Mouse (Mus musculus) retina, postnatal 7 days (tissue): ENCODE data around the gene Rpl19.

Experiments used
- DNase-seq: peaks from one replicate; pipeline ENCODE4 v3.0.0-alpha.2; 2012; ENCODE audit warnings: low read depth, low spot score

Rpl19 gene

DNA sequence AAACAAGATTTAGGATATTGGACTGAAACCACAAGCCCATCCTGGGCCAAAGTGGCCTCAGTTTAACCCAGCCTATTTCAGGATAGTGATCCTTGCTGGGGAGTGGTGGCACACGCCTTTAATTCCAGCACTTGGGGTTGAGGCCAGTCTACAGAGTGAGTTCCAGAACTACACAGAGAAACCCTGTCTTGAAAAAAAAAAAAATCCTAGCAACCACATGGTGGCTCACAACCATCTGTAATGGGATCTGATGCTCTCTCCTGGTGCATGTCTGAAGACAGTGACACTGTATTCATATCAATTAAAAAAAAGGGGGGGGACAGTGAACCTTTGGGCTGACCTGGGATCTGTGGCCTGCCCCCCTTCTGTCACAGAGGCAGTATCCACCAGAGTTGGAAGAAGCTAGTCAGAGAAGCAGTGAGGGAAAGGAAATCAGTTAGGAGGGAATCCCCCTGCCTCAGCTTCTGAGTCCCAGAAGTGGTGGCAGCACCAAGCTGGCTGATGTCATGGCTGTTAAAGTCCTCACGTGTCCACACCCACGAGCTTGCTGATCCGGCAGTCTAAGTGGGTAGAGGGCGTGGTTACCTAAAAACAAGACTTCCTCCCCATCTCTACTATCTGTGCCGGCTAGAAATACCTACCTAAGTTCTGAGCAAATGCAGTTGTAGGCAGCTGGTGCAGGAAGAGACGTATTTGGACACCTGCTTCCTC, 27.5 kb upstream of the Rpl19 start:
- DNase-seq, result no peak

- no peak for DNase-seq
Measured at GRCm38 (mm10) chr11:97999748-98000147, 26.8 kb upstream of the Rpl19 start.

- DNase-seq, result no peak
Measured at GRCm38 (mm10) chr11:98000378-98001140, 26.0 kb upstream of the Rpl19 start.

GRCm38 (mm10) chr11:98001351-98001824, 25.1 kb upstream of the Rpl19 start:
- no peak for DNase-seq

DNA sequence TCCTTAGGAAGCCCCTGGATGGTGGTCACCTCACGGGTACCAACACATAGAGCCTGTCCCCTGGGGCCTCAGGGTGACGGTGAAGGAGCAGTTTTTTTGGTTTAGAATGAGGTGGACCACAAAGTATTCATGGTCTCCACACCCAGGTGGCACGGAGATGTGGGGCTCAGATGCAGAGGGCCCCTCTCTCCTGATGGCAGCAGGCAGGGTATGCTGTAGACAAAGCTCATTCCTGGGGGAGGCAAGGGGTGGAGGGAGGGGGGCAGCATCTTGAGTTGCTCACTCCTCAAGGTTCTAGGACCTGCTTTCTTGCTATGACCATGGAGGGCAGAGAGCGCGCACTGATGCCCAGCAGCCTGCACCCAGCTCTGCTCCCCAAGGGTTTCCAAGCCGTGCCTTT, 24.5 kb upstream of the Rpl19 start:
- DNase-seq, result no peak

GRCm38 (mm10) chr11:98002627-98003026, 23.9 kb upstream of the Rpl19 start:
- peak; percentile 70 for DNase-seq

GRCm38 (mm10) chr11:98003171-98003671, 23.3 kb upstream of the Rpl19 start:
- DNase-seq, result no peak

- DNase-seq, result no peak
Measured at GRCm38 (mm10) chr11:98004161-98004560, 22.3 kb upstream of the Rpl19 start.

GRCm38 (mm10) chr11:98005076-98005475, 21.4 kb upstream of the Rpl19 start:
- no peak for DNase-seq

DNA sequence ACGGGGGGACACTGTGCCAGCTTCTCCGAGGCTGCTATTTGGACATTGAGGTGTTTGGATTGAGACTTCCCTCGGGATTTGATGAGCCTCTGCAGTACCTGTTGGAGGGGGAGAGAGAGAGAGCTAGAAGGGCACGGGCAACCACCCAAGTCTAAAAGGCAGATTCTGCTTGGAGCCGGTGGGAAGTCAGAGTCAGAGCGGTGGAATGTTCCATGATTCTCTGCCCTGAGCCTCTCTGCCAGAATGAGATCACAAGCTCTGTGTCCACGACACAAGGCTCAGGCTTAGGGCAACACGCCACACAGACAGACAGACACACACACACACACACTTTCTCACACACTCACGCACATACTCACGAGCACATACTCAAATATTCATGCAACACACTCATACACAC, 20.8 kb upstream of the Rpl19 start:
- no peak for DNase-seq

DNA sequence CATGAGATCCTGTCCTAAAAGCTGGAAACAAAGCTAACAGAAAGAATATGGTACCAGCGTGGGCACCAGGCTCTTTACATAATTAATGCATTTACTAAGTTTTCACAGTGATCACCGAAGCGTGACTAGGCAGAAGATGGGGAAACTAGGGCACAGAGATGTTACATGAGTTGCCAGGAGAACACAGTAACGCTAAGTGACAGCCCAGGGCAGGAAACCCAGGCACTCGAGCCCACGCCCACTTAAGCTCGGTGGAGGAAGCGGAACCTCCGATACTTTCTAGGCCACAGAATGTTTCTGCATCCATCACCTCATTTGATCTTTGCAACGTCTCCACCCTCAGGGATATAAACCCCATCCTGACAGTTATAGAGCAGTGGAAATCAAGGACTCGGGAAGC, 18.4 kb upstream of the Rpl19 start:
- no peak for DNase-seq

- no peak for DNase-seq
Measured at GRCm38 (mm10) chr11:98011716-98012115, 14.8 kb upstream of the Rpl19 start.

GRCm38 (mm10) chr11:98012831-98013230, 13.7 kb upstream of the Rpl19 start:
- DNase-seq, result no peak

GRCm38 (mm10) chr11:98016177-98016576, 10.3 kb upstream of the Rpl19 start:
- DNase-seq, result no peak

- DNase-seq, result no peak
Measured at GRCm38 (mm10) chr11:98016824-98017223, 9.7 kb upstream of the Rpl19 start.

- no peak for DNase-seq
Measured at GRCm38 (mm10) chr11:98018222-98018621, 8.3 kb upstream of the Rpl19 start.

DNA sequence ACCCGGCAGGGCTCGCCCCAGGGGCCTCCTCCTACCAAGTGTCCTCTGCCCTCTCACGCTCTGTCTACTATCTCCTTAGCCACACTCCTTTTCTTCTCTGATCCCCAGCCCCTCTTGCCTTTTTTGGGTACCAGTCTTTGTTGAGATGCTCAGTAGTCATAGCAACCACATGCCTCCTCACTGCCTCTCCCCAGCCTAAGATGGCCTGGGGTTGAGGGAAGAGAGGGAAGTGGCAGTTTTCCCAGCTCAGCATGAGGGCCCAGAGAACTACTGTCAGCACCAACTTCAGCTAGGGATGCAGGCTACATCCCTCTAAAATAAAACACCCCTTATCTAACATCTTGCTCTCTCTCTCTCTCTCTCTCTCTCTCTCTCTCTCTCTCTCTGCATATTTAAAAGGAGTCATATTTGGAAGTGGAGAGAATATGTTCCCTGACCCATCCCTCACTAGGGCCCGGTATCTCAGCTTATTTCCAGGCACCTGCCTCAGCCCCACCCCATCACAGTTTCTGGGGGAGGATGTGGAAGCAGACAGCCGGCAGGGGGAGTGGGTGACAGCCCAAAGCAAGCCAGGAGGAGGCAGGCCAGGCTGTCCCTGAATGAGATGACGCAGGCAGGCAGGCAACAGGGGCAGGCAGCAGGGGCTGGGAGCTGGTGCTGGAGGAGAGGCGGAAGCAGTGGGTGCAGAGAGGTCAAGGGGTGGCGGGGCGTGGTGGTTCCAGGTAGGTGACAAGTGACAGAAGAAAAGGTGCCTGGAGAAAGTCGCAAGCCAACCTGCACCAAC, 7.5 kb upstream of the Rpl19 start:
- DNase-seq, result no peak

- no peak for DNase-seq
Measured at GRCm38 (mm10) chr11:98019883-98020610, 6.5 kb upstream of the Rpl19 start.

DNA sequence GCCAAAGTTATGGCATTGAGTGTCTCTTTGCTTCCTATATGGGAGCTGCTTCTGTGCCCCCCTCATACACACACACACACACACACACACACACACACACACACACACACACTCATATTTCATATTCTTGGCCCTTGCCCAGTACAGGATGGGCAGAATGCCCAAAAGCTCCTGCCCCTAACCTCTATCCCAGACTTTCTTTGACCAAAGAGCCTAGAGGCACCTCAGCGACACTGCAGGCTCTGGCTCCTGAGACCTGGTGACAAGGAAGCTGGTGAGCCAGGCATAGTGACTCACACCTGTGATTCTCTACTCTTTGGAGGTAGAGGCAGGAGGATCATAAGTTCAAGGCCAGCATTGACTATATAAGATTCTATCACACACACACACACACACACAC, 5.8 kb upstream of the Rpl19 start:
- no peak for DNase-seq

DNA sequence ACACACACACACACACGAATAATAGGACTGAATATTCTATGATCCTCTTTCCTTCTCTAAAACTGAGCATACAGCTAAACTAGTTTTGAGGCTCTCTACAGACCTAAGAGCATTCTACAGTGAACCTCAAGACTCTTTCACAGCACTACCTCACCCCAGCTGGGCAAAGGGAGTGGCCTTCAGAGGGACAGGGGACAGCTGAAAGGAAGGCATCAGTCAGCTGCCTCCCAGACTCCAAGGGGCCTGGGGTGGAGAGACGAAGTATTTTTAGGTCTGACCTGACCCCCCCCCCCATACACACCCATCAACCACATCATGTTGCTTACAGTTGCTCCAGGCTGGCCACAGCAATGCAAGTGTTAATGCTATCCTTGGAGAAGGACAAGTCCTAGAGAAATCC, 5.4 kb upstream of the Rpl19 start:
- DNase-seq, result no peak

- no peak for DNase-seq
Measured at GRCm38 (mm10) chr11:98021565-98022252, 4.8 kb upstream of the Rpl19 start.
